Mouse (Mus musculus) embryonic facial prominence, embryonic 15.5 days (tissue): ENCODE measurements around the gene Sh3pxd2a. TPM values are rescaled to one million over a fixed set of nuclear protein-coding genes. Genes with fewer than 3 reads are reported as not detected.
A peak's percentile ranks its signal among the peaks of the same experiment; 100 is the strongest.

Experiments
- ATAC-seq: fragments of 200-750 bp; cut with Nextera tagmentation; 2 replicates; pipeline ENCODE4 v1.8.0; 2017; ENCODE audit warnings: low read depth, moderate TSS enrichment; ENCODE audit not compliant: insufficient number of reproducible peaks, low FRiP score, low TSS enrichment
- H3K27ac ChIP-seq: fragments of 300-500 bp; sonication (generic); replicated peaks from 2 replicates; pipeline ENCODE4 v1.5.1; 2015; ENCODE audit warnings: mild to moderate bottlenecking, inconsistent platforms
- H3K27me3 ChIP-seq: fragments of 300-500 bp; sonication (generic); 2 replicates; pipeline ENCODE4 v1.6.1; 2015; ENCODE audit warnings: inconsistent platforms
- H3K36me3 ChIP-seq: fragments of 300-500 bp; sonication (generic); 2 replicates; pipeline ENCODE4 v1.6.1; 2015; ENCODE audit warnings: mild to moderate bottlenecking, inconsistent platforms
- H3K4me1 ChIP-seq: fragments of 300-500 bp; sonication (generic); 2 replicates; pipeline ENCODE4 v1.6.1; 2015; ENCODE audit warnings: inconsistent platforms
- H3K4me2 ChIP-seq: fragments of 300-500 bp; sonication (generic); replicated peaks from 2 replicates; pipeline ENCODE4 v1.6.1; 2015; ENCODE audit warnings: mild to moderate bottlenecking, inconsistent platforms
- H3K4me3 ChIP-seq: fragments of 300-500 bp; sonication (generic); replicated peaks from 2 replicates; pipeline ENCODE4 v1.5.1; 2015; ENCODE audit warnings: mild to moderate bottlenecking, inconsistent platforms
- H3K9ac ChIP-seq: fragments of 300-500 bp; sonication (generic); 2 replicates; pipeline ENCODE4 v1.6.1; 2015; ENCODE audit warnings: inconsistent platforms
- H3K9me3 ChIP-seq: fragments of 300-500 bp; sonication (generic); replicated peaks from 2 replicates; pipeline ENCODE4 v1.6.1; 2016; ENCODE audit warnings: inconsistent platforms
- WGBS: fragments of 180-500 bp; shearing (Covaris S2); methylation state at CpG from one replicate; pipeline ENCODE4 v1.1.7; 2015; 5-methylcytosine and 5-hydroxymethylcytosine counted together
- polyA plus RNA-seq: library from polyadenylated mRNA; unstranded; fragments of >200 nt; fragmentation: Nextera tagmentation; extraction: Ambion mirVana; gene quantifications from 2 replicates; pipeline ENCODE4 v1.2.1, GENCODE M21; 2015

The Sh3pxd2a gene
- polyA plus RNA-seq, 1 experiment from 2014 or later, result 15.8 TPM

GRCm38 (mm10) chr19:47419208-47419607, 45.0 kb downstream of the Sh3pxd2a start:
- Histone ChIP-seq H3K4me1 (peaks cover 54% of the 10 kb centered on the region), H3K9ac (no peak overlapping the region), H3K9me3 (no peaks in the 10 kb centered on the region), H3K4me3 (no peak overlapping the region), H3K27me3 (no peaks in the 10 kb centered on the region), H3K27ac (no peak overlapping the region), H3K36me3 (no peaks in the 10 kb centered on the region), H3K4me2 (no peak overlapping the region)
- 65% methylated on average over 8 of the region's 8 CpGs for WGBS
- ATAC-seq, result no peak

- ATAC-seq, result peak; percentile 52
- Histone ChIP-seq H3K4me2 (no peak overlapping the region), H3K9me3 (no peaks in the 10 kb centered on the region), H3K4me3 (no peak overlapping the region), H3K4me1 (peaks cover 59% of the 10 kb centered on the region), H3K27ac (peak overlapping the region; percentile 12; the same call in 1 of the 2 replicates), H3K9ac (no peak overlapping the region), H3K36me3 (no peaks in the 10 kb centered on the region), H3K27me3 (no peaks in the 10 kb centered on the region)
- 81% methylated on average over 12 of the region's 12 CpGs for WGBS
These were observed 48.0 kb downstream of the Sh3pxd2a start for GRCm38 (mm10) chr19:47416161-47416560.

- H3K4me2 ChIP-seq, result no peak overlapping the region
- H3K4me3 ChIP-seq, result no peak overlapping the region
- 60% methylated on average over 13 of the region's 13 CpGs for WGBS
- H3K36me3 ChIP-seq, result no peaks in the 10 kb centered on the region
- ATAC-seq, result 0 out of 2 replicates have a peak, but pooled peaks have one; percentile 30
- peaks cover 69% of the 10 kb centered on the region for H3K4me1 ChIP-seq
- 0 out of 2 replicates have a peak overlapping the region, but pooled peaks have one; percentile 12 for H3K27ac ChIP-seq
- no peaks in the 10 kb centered on the region for H3K9me3 ChIP-seq
- no peak overlapping the region for H3K9ac ChIP-seq
- no peaks in the 10 kb centered on the region for H3K27me3 ChIP-seq
These were observed 49.9 kb downstream of the Sh3pxd2a start for GRCm38 (mm10) chr19:47414142-47414905.

- peak overlapping the region; percentile 1; the same call in 1 of the 2 replicates for H3K27ac ChIP-seq
- WGBS, result 72% methylated on average over 6 of the region's 6 CpGs
- no peak overlapping the region for H3K4me2 ChIP-seq
- no peaks in the 10 kb centered on the region for H3K36me3 ChIP-seq
- no peak for ATAC-seq
- no peak overlapping the region for H3K9ac ChIP-seq
- H3K4me3 ChIP-seq, result no peak overlapping the region
- no peaks in the 10 kb centered on the region for H3K9me3 ChIP-seq
- peaks cover 77% of the 10 kb centered on the region for H3K4me1 ChIP-seq
- no peaks in the 10 kb centered on the region for H3K27me3 ChIP-seq
These were observed 50.7 kb downstream of the Sh3pxd2a start for GRCm38 (mm10) chr19:47413458-47414005.

- WGBS, result 54% methylated on average over 11 of the region's 11 CpGs
- no peak overlapping the region for H3K4me3 ChIP-seq
- H3K27ac ChIP-seq, result 0 out of 2 replicates have a peak overlapping the region, but pooled peaks have one; percentile 17
- no peak for ATAC-seq
- H3K9ac ChIP-seq, result no peak overlapping the region
- no peaks in the 10 kb centered on the region for H3K9me3 ChIP-seq
- no peaks in the 10 kb centered on the region for H3K27me3 ChIP-seq
- peaks cover 74% of the 10 kb centered on the region for H3K4me1 ChIP-seq
- H3K36me3 ChIP-seq, result no peaks in the 10 kb centered on the region
- H3K4me2 ChIP-seq, result no peak overlapping the region
These were observed 51.5 kb downstream of the Sh3pxd2a start for GRCm38 (mm10) chr19:47412566-47413248.

GRCm38 (mm10) chr19:47410301-47410700, 53.9 kb downstream of the Sh3pxd2a start:
- WGBS, result 90% methylated on average over 6 of the region's 6 CpGs
- Histone ChIP-seq H3K4me1 (peaks cover 61% of the 10 kb centered on the region), H3K9me3 (no peaks in the 10 kb centered on the region), H3K27me3 (no peaks in the 10 kb centered on the region), H3K9ac (no peak overlapping the region), H3K36me3 (no peaks in the 10 kb centered on the region), H3K27ac (no peak overlapping the region), H3K4me2 (no peak overlapping the region), H3K4me3 (no peak overlapping the region)
- ATAC-seq, result no peak

- no peak overlapping the region for H3K4me3 ChIP-seq
- peaks cover 50% of the 10 kb centered on the region for H3K4me1 ChIP-seq
- H3K9me3 ChIP-seq, result no peaks in the 10 kb centered on the region
- no peak overlapping the region for H3K9ac ChIP-seq
- ATAC-seq, result no peak
- H3K27me3 ChIP-seq, result no peaks in the 10 kb centered on the region
- H3K27ac ChIP-seq, result peak overlapping the region; percentile 23; the same call in 1 of the 2 replicates
- H3K36me3 ChIP-seq, result no peaks in the 10 kb centered on the region
- H3K4me2 ChIP-seq, result no peak overlapping the region
These were observed 55.1 kb downstream of the Sh3pxd2a start for GRCm38 (mm10) chr19:47409142-47409541.

GRCm38 (mm10) chr19:47408656-47409055, 55.5 kb downstream of the Sh3pxd2a start:
- no peaks in the 10 kb centered on the region for H3K9me3 ChIP-seq
- 0 out of 2 replicates have a peak, but pooled peaks have one; percentile 43 for ATAC-seq
- H3K9ac ChIP-seq, result no peak overlapping the region
- H3K36me3 ChIP-seq, result no peaks in the 10 kb centered on the region
- no peak overlapping the region for H3K4me2 ChIP-seq
- H3K4me3 ChIP-seq, result no peak overlapping the region
- WGBS, result 41% methylated on average over 7 of the region's 7 CpGs
- peaks cover 49% of the 10 kb centered on the region for H3K4me1 ChIP-seq
- no peaks in the 10 kb centered on the region for H3K27me3 ChIP-seq
- H3K27ac ChIP-seq, result peak overlapping the region; percentile 23

GRCm38 (mm10) chr19:47407332-47407731, 56.9 kb downstream of the Sh3pxd2a start:
- Histone ChIP-seq H3K4me1 (peaks cover 49% of the 10 kb centered on the region), H3K9me3 (no peaks in the 10 kb centered on the region), H3K9ac (no peak overlapping the region), H3K4me2 (no peak overlapping the region), H3K4me3 (no peak overlapping the region), H3K36me3 (no peaks in the 10 kb centered on the region), H3K27me3 (no peaks in the 10 kb centered on the region), H3K27ac (no peak overlapping the region)
- no peak for ATAC-seq
- WGBS, result 91% methylated on average over 6 of the region's 6 CpGs

- no peak overlapping the region for H3K27ac ChIP-seq
- ATAC-seq, result no peak
- WGBS, result 74% methylated on average over 6 of the region's 6 CpGs
These were observed 57.7 kb downstream of the Sh3pxd2a start for GRCm38 (mm10) chr19:47406524-47406923.

GRCm38 (mm10) chr19:47405548-47405947, 58.7 kb downstream of the Sh3pxd2a start:
- H3K9ac ChIP-seq, result no peak overlapping the region
- no peaks in the 10 kb centered on the region for H3K27me3 ChIP-seq
- H3K4me3 ChIP-seq, result no peak overlapping the region
- H3K9me3 ChIP-seq, result no peaks in the 10 kb centered on the region
- WGBS, result 89% methylated on average over 8 of the region's 8 CpGs
- no peaks in the 10 kb centered on the region for H3K36me3 ChIP-seq
- ATAC-seq, result no peak
- no peak overlapping the region for H3K27ac ChIP-seq
- no peak overlapping the region for H3K4me2 ChIP-seq
- peaks cover 51% of the 10 kb centered on the region for H3K4me1 ChIP-seq

More at GRCm38 (mm10) chr19:47406524-47406923, 57.7 kb downstream of the Sh3pxd2a start:
- Histone ChIP-seq H3K4me3 (no peak overlapping the region), H3K9me3 (no peaks in the 10 kb centered on the region), H3K27me3 (no peaks in the 10 kb centered on the region), H3K4me2 (no peak overlapping the region), H3K9ac (no peak overlapping the region), H3K4me1 (peaks cover 53% of the 10 kb centered on the region), H3K36me3 (no peaks in the 10 kb centered on the region)
